Mouse (Mus musculus): ENCODE measurements around the gene Hvcn1. TPM values are rescaled to one million over a fixed set of nuclear protein-coding genes. Genes with fewer than 3 reads are reported as not detected.
"Not testable (repeated sequence)": the region's sequence is repeated elsewhere in the genome, so short reads cannot be mapped to it uniquely, and the experiment has no call there.

Hvcn1 gene
- polyA plus RNA-seq, 1 experiment = 18.6 TPM

- 93% methylated on average over 6 of the region's 6 CpGs for WGBS
- H3K36me3 ChIP-seq (ENCODE audit: control insufficient read depth, insufficient read depth, low read length) = no peaks in the 10 kb centered on the region
- TF ChIP-seq POLR2A (IDR thresholded peaks at IDR 0.05; ENCODE audit: low read depth, low read length) = no peak
- TF ChIP-seq CTCF (IDR thresholded peaks at IDR 0.05; ENCODE audit: extremely low read depth, insufficient read length, insufficient replicate concordance, low read depth, low read length) = no peak
- H3K4me3 ChIP-seq (ENCODE audit: low read depth, low read length) = no peak overlapping the region
- H3K4me1 ChIP-seq (ENCODE audit: control insufficient read depth, insufficient read depth, insufficient read length, low read length) = 0 out of 2 replicates have a peak, but pooled peaks cover 2% of the 10 kb centered on the region
- no peak overlapping the region for H3K27ac ChIP-seq (ENCODE audit: insufficient read depth, low read depth, low read length)
- no peaks in the 10 kb centered on the region for H3K27me3 ChIP-seq (ENCODE audit: control insufficient read depth, insufficient read depth, low read length)
Measured at GRCm38 (mm10) chr5:122201904-122202303, 4.7 kb upstream of the Hvcn1 start.

- Histone ChIP-seq H3K36me3 (ENCODE audit: control insufficient read depth, insufficient read depth, low read length) (no peaks in the 10 kb centered on the region), H3K4me3 (ENCODE audit: low read depth, low read length) (no peak overlapping the region)
- 55% methylated on average over 2 of the region's 2 CpGs for WGBS
Measured at GRCm38 (mm10) chr5:122204180-122204579, 2.4 kb upstream of the Hvcn1 start.

GRCm38 (mm10) chr5:122208909-122209308, 2.3 kb downstream of the Hvcn1 start:
- Histone ChIP-seq H3K4me1 (ENCODE audit: control insufficient read depth, insufficient read depth, insufficient read length, low read length) (no peaks in the 10 kb centered on the region), H3K4me3 (ENCODE audit: low read depth, low read length) (no peak overlapping the region), H3K27me3 (ENCODE audit: control insufficient read depth, insufficient read depth, low read length) (no peaks in the 10 kb centered on the region; the same call in 1 of the 2 replicates), H3K36me3 (ENCODE audit: control insufficient read depth, insufficient read depth, low read length) (no peaks in the 10 kb centered on the region), H3K27ac (ENCODE audit: insufficient read depth, low read depth, low read length) (peak overlapping the region; percentile 24; the same call in 1 of the 2 replicates)
- no peak for TF ChIP-seq CTCF (IDR thresholded peaks at IDR 0.05; ENCODE audit: extremely low read depth, insufficient read length, insufficient replicate concordance, low read depth, low read length)
- TF ChIP-seq POLR2A (IDR thresholded peaks at IDR 0.05; ENCODE audit: low read depth, low read length) = no peak
- WGBS = 70% methylated on average over 6 of the region's 6 CpGs

More at GRCm38 (mm10) chr5:122204180-122204579, 2.4 kb upstream of the Hvcn1 start:
- no peaks in the 10 kb centered on the region for H3K27me3 ChIP-seq (ENCODE audit: control insufficient read depth, insufficient read depth, low read length)
- no peak overlapping the region for H3K27ac ChIP-seq (ENCODE audit: insufficient read depth, low read depth, low read length)
- no peak for TF ChIP-seq POLR2A (IDR thresholded peaks at IDR 0.05; ENCODE audit: low read depth, low read length)
- TF ChIP-seq CTCF (IDR thresholded peaks at IDR 0.05; ENCODE audit: extremely low read depth, insufficient read length, insufficient replicate concordance, low read depth, low read length) = no peak
- 0 out of 2 replicates have a peak, but pooled peaks cover 2% of the 10 kb centered on the region for H3K4me1 ChIP-seq (ENCODE audit: control insufficient read depth, insufficient read depth, insufficient read length, low read length)

DNA sequence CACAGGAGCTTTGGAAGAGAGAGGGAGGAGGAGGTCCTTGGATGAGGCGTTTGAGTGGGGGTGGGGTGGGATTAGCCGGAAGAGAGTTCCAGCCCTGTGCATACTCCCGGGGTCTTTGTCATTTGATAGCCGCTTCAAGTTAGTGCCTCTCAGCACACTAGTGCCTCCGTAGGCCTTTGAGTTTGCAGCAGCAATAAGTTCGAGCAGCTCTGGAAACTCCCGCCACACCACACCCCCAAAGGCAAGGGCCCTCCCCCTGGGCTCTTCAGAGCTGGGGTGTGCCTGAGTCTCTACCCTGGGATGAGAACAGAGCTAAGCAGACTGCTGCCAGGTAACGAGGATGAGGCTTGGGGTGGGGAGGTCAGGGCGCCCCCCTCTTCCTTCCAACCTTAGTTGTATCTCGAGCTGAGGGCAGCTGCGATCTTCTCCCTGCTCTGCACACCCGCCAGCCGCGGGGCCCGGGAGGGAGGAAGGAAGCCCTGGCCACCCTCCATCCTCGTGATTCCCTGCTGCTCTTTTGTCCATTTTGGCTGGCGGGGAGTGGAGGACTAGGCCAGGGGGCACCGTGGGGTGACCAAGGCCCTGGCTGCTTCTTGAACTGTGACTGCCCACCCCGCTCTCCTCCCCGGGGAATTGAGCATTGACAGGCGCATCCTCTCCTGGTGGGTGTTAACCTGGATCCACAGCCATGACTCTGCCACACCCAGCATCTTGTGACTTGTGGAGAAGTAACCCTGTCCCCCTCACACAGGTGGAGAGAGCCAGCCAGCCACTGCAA, 3.2 kb downstream of the Hvcn1 start:
- 11% methylated on average over 21 of the region's 21 CpGs for WGBS
- Histone ChIP-seq H3K36me3 (ENCODE audit: control insufficient read depth, insufficient read depth, low read length) (no peaks in the 10 kb centered on the region), H3K4me3 (ENCODE audit: low read depth, low read length) (peak overlapping the region; percentile 66), H3K27ac (ENCODE audit: insufficient read depth, low read depth, low read length) (peak overlapping the region; percentile 60; the same call in 1 of the 2 replicates), H3K27me3 (ENCODE audit: control insufficient read depth, insufficient read depth, low read length) (no peaks in the 10 kb centered on the region; the same call in 1 of the 2 replicates), H3K4me1 (ENCODE audit: control insufficient read depth, insufficient read depth, insufficient read length, low read length) (no peaks in the 10 kb centered on the region)
- no peak for TF ChIP-seq POLR2A (IDR thresholded peaks at IDR 0.05; ENCODE audit: low read depth, low read length)
- TF ChIP-seq CTCF (IDR thresholded peaks at IDR 0.05; ENCODE audit: extremely low read depth, insufficient read length, insufficient replicate concordance, low read depth, low read length) = no peak

- no peak for TF ChIP-seq POLR2A (IDR thresholded peaks at IDR 0.05; ENCODE audit: low read depth, low read length)
- TF ChIP-seq CTCF (IDR thresholded peaks at IDR 0.05; ENCODE audit: extremely low read depth, insufficient read length, insufficient replicate concordance, low read depth, low read length) = no peak
- 86% methylated on average over 8 of the region's 8 CpGs for WGBS
- no peaks in the 10 kb centered on the region for H3K36me3 ChIP-seq (ENCODE audit: control insufficient read depth, insufficient read depth, low read length)
- H3K4me1 ChIP-seq (ENCODE audit: control insufficient read depth, insufficient read depth, insufficient read length, low read length) = no peaks in the 10 kb centered on the region
- H3K27me3 ChIP-seq (ENCODE audit: control insufficient read depth, insufficient read depth, low read length) = no peaks in the 10 kb centered on the region; the same call in 1 of the 2 replicates
- peak overlapping the region; percentile 47 for H3K4me3 ChIP-seq (ENCODE audit: low read depth, low read length)
- no peak overlapping the region for H3K27ac ChIP-seq (ENCODE audit: insufficient read depth, low read depth, low read length)
Measured at GRCm38 (mm10) chr5:122210890-122211289, 4.3 kb downstream of the Hvcn1 start.

DNA sequence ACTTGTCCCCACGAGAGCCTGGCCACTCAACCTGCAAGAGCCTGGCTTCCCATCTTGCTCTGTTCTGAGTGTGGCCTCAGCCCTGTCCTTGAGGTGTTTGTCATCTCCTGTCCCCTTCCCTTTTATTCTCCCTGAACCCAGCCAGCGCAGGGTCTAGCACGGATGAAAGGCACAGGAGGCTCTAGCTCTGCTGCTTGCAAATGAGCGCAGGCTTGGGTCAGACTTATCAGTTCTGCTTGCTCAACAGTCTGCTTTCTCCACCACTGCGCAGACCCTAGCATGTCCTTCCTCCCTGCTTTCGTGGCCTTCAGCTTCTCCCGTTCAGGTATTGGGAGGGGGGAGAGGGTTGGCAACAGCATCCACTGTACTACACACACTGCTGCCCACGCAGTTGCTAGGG, 5.5 kb downstream of the Hvcn1 start:
- 68% methylated on average over 8 of the region's 8 CpGs for WGBS
- Histone ChIP-seq H3K27me3 (ENCODE audit: control insufficient read depth, insufficient read depth, low read length) (no peaks in the 10 kb centered on the region; the same call in 1 of the 2 replicates), H3K36me3 (ENCODE audit: control insufficient read depth, insufficient read depth, low read length) (no peaks in the 10 kb centered on the region), H3K4me1 (ENCODE audit: control insufficient read depth, insufficient read depth, insufficient read length, low read length) (no peaks in the 10 kb centered on the region), H3K4me3 (ENCODE audit: low read depth, low read length) (peak overlapping the region; percentile 22), H3K27ac (ENCODE audit: insufficient read depth, low read depth, low read length) (no peak overlapping the region)
- TF ChIP-seq POLR2A (IDR thresholded peaks at IDR 0.05; ENCODE audit: low read depth, low read length) (no peak), CTCF (IDR thresholded peaks at IDR 0.05; ENCODE audit: extremely low read depth, insufficient read length, insufficient replicate concordance, low read depth, low read length) (no peak)

DNA sequence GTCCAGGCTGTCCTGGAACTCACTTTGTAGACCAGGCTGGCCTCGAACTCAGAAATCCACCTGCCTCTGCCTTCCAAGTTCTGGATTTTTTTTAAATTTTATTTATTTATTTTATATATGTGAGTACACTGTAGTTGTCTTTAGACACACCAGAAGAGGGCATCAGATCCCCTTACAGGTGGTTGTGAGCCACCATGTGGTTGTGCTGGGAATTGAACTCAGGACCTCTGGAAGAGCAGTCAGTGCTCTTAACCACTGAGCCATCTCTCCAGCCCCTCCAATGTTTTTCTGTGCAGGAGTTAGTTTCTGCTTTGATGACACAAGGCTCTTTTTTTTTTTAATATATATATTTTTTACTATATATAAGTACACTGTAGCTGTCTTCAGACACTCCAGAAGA, 6.2 kb downstream of the Hvcn1 start:
- H3K27me3 ChIP-seq (ENCODE audit: control insufficient read depth, insufficient read depth, low read length); H3K27ac ChIP-seq (ENCODE audit: insufficient read depth, low read depth, low read length); H3K4me3 ChIP-seq (ENCODE audit: low read depth, low read length); H3K36me3 ChIP-seq (ENCODE audit: control insufficient read depth, insufficient read depth, low read length); H3K4me1 ChIP-seq (ENCODE audit: control insufficient read depth, insufficient read depth, insufficient read length, low read length): not testable (repeated sequence)
- WGBS = 97% methylated on average over 1 of the region's 1 CpGs

All from small intestine, adult 2 months (tissue).